Mouse (Mus musculus): ENCODE measurements at regions not wholly inside any gene's neighbourhood (a gene's known extent, or its start where the extent isn't known, plus 50 kb on each side); places are given as distances from the start of the nearest gene placed in this dataset.

- no peak for ATAC-seq (replicated peaks; ENCODE audit: insufficient number of reproducible peaks, low FRiP score, low TSS enrichment, poor library complexity, severe bottlenecking)
Measured at GRCm38 (mm10) chr1:151087151-151087660, 94.0 kb upstream of the Hmcn1 start.

GRCm38 (mm10) chr1:151087811-151088511, 94.4 kb upstream of the Gm47985 start:
- ATAC-seq (replicated peaks; ENCODE audit: insufficient number of reproducible peaks, low FRiP score, low TSS enrichment, poor library complexity, severe bottlenecking): no peak

GRCm38 (mm10) chr1:151088535-151089125, 93.7 kb upstream of the Gm47985 start:
- no peak for ATAC-seq (replicated peaks; ENCODE audit: insufficient number of reproducible peaks, low FRiP score, low TSS enrichment, poor library complexity, severe bottlenecking)

GRCm38 (mm10) chr1:151092035-151092434, 90.3 kb upstream of the Gm47985 start:
- ATAC-seq (replicated peaks; ENCODE audit: insufficient number of reproducible peaks, low FRiP score, low TSS enrichment, poor library complexity, severe bottlenecking): no peak

GRCm38 (mm10) chr1:151095344-151096050, 86.8 kb upstream of the Gm47985 start:
- ATAC-seq (replicated peaks; ENCODE audit: insufficient number of reproducible peaks, low FRiP score, low TSS enrichment, poor library complexity, severe bottlenecking): no peak

GRCm38 (mm10) chr1:151096079-151096478, 86.3 kb upstream of the Gm47985 start:
- ATAC-seq (replicated peaks; ENCODE audit: insufficient number of reproducible peaks, low FRiP score, low TSS enrichment, poor library complexity, severe bottlenecking): no peak

GRCm38 (mm10) chr1:151097506-151097905, 84.8 kb upstream of the Gm47985 start:
- ATAC-seq (replicated peaks; ENCODE audit: insufficient number of reproducible peaks, low FRiP score, low TSS enrichment, poor library complexity, severe bottlenecking): no peak

GRCm38 (mm10) chr1:151098763-151099162, 83.6 kb upstream of the Gm47985 start:
- ATAC-seq (replicated peaks; ENCODE audit: insufficient number of reproducible peaks, low FRiP score, low TSS enrichment, poor library complexity, severe bottlenecking): no peak

- no peak for ATAC-seq (replicated peaks; ENCODE audit: insufficient number of reproducible peaks, low FRiP score, low TSS enrichment, poor library complexity, severe bottlenecking)
Measured at GRCm38 (mm10) chr1:151100565-151101483, 81.5 kb upstream of the Gm47985 start.

- ATAC-seq (replicated peaks; ENCODE audit: insufficient number of reproducible peaks, low FRiP score, low TSS enrichment, poor library complexity, severe bottlenecking): no peak
Measured at GRCm38 (mm10) chr1:151101516-151101915, 80.8 kb upstream of the Gm47985 start.

GRCm38 (mm10) chr1:151102061-151102460, 80.3 kb upstream of the Gm47985 start:
- ATAC-seq (replicated peaks; ENCODE audit: insufficient number of reproducible peaks, low FRiP score, low TSS enrichment, poor library complexity, severe bottlenecking): no peak

GRCm38 (mm10) chr1:151102646-151103391, 79.5 kb upstream of the Gm47985 start:
- ATAC-seq (replicated peaks; ENCODE audit: insufficient number of reproducible peaks, low FRiP score, low TSS enrichment, poor library complexity, severe bottlenecking): no peak

- ATAC-seq (replicated peaks; ENCODE audit: insufficient number of reproducible peaks, low FRiP score, low TSS enrichment, poor library complexity, severe bottlenecking): no peak
Measured at GRCm38 (mm10) chr1:151103522-151104037, 78.8 kb upstream of the Gm47985 start.

GRCm38 (mm10) chr1:151104346-151104745, 78.0 kb upstream of the Gm47985 start:
- ATAC-seq (replicated peaks; ENCODE audit: insufficient number of reproducible peaks, low FRiP score, low TSS enrichment, poor library complexity, severe bottlenecking): no peak

GRCm38 (mm10) chr1:151104806-151105205, 77.5 kb upstream of the Gm47985 start:
- no peak for ATAC-seq (replicated peaks; ENCODE audit: insufficient number of reproducible peaks, low FRiP score, low TSS enrichment, poor library complexity, severe bottlenecking)

- 0 out of 2 replicates have a peak, but pooled peaks have one; percentile 35 for ATAC-seq (replicated peaks; ENCODE audit: insufficient number of reproducible peaks, low FRiP score, low TSS enrichment, poor library complexity, severe bottlenecking)
Measured at GRCm38 (mm10) chr1:151105251-151105650, 77.1 kb upstream of the Gm47985 start.

- no peak for ATAC-seq (replicated peaks; ENCODE audit: insufficient number of reproducible peaks, low FRiP score, low TSS enrichment, poor library complexity, severe bottlenecking)
Measured at GRCm38 (mm10) chr1:151107401-151107800, 74.9 kb upstream of the Gm47985 start.

GRCm38 (mm10) chr1:151109333-151109732, 73.0 kb upstream of the Gm47985 start:
- no peak for ATAC-seq (replicated peaks; ENCODE audit: insufficient number of reproducible peaks, low FRiP score, low TSS enrichment, poor library complexity, severe bottlenecking)
